Mouse (Mus musculus) CH12.LX (cell line): ENCODE data around the gene St8sia1.

Experiments used
- CTCF ChIP-seq, 2 experiments: IDR thresholded peaks in 1 of 2; conservative IDR thresholded peaks in 1 of 2; 2 replicates each; pipeline ENCODE4 v1.5.1; 2011 to 2012; ENCODE audit warnings: low read depth in 2 of 2, low read length in 2 of 2, improper control_type of control experiment in 1 of 2, inconsistent platforms in 1 of 2, mild to moderate bottlenecking in 1 of 2, moderate library complexity in 1 of 2
- E2F4 ChIP-seq: IDR thresholded peaks from 2 replicates; pipeline ENCODE4 v1.6.1; 2011; ENCODE audit warnings: low read depth, low read length, improper control_type of control experiment; ENCODE audit not compliant: insufficient replicate concordance
- EP300 ChIP-seq: IDR thresholded peaks from 2 replicates; pipeline ENCODE4 v1.6.1; 2011; ENCODE audit warnings: low read length, improper control_type of control experiment
- MAFK ChIP-seq: IDR thresholded peaks from 2 replicates; pipeline ENCODE4 v1.6.1; 2011; ENCODE audit warnings: low read length, improper control_type of control experiment; ENCODE audit not compliant: insufficient replicate concordance
- NELFE ChIP-seq: IDR thresholded peaks from 2 replicates; pipeline ENCODE4 v1.6.1; 2011; ENCODE audit warnings: low read depth, low read length, improper control_type of control experiment
- SIN3A ChIP-seq: IDR thresholded peaks from 2 replicates; pipeline ENCODE4 v1.6.1; 2012; ENCODE audit warnings: low read length, improper control_type of control experiment, inconsistent platforms
- SMC3 ChIP-seq: IDR thresholded peaks from 2 replicates; pipeline ENCODE4 v1.6.1; 2011; ENCODE audit warnings: low read depth, low read length, improper control_type of control experiment
- ZNF384 ChIP-seq: IDR thresholded peaks from 2 replicates; pipeline ENCODE4 v1.6.1; 2012; ENCODE audit warnings: low read depth, low read length, improper control_type of control experiment, inconsistent platforms

GRCm38 (mm10) chr6:142793468-142793867 is 170.8 kb downstream of the St8sia1 start:
- no peak for TF ChIP-seq EP300
- TF ChIP-seq ZNF384 = no peak
- no peak for TF ChIP-seq E2F4
- TF ChIP-seq SIN3A = no peak
- TF ChIP-seq CTCF (conservative IDR thresholded peaks at IDR 0.05 in 1 of 2, IDR thresholded peaks at IDR 0.05 in 1 of 2; ENCODE audit: low read depth in 2 of 2, low read length in 2 of 2) = no peak
- TF ChIP-seq MAFK = no peak
- TF ChIP-seq SMC3 = no peak
- TF ChIP-seq NELFE = no peak
